ENCODE assay signal across 9 mouse cellular contexts in genomic region chr10:66966391-66967109, GRCm38 (mm10).
DNase-seq lines count a peak whose midpoint lies in the region; ATAC-seq lines count a peak whose summit lies in the region.
"Had no signal": no experiment of that assay in that cellular context is flagged by ENCODE, and none has a peak within 500 bp of the region (broad histone marks: within the 10 kb centered on the region; RNA-seq: fewer than 3 reads in every experiment).

No protein-coding gene starts in this region.

- 0 out of 2 replicates have a peak overlapping the region, but pooled peaks have one; percentile 9 for H3K27ac ChIP-seq in forebrain, embryonic 10.5 days
- H3K27ac ChIP-seq in forebrain, embryonic 11.5 days (ENCODE audit: low read depth, low read length): no peak overlapping the region

- H3K9me3 ChIP-seq in forebrain, embryonic 10.5 days: no peaks in the 10 kb centered on the region; the same call in 1 of the 2 replicates
- no peaks in the 10 kb centered on the region for H3K9me3 ChIP-seq in forebrain, embryonic 11.5 days (ENCODE audit: control insufficient read depth, low read length)

- ATAC-seq in forebrain, embryonic 11.5 days (replicated peaks; ENCODE audit: low FRiP score): no peak
- ATAC-seq in inflammation-experienced regulatory T-cells, adult 6 months: no peak

- no peaks in the 10 kb centered on the region for H3K27me3 ChIP-seq in forebrain, embryonic 10.5 days (ENCODE audit: poor library complexity, severe bottlenecking)
- H3K27me3 ChIP-seq in forebrain, embryonic 11.5 days (ENCODE audit: control insufficient read depth, insufficient read depth, low read length): no peaks in the 10 kb centered on the region

- H3K36me3 ChIP-seq in forebrain, embryonic 10.5 days (replicated peaks): no peaks in the 10 kb centered on the region
- H3K36me3 ChIP-seq in forebrain, embryonic 11.5 days (ENCODE audit: control insufficient read depth, insufficient read depth, low read length): no peaks in the 10 kb centered on the region

- no peak overlapping the region for H3K9ac ChIP-seq in forebrain, embryonic 11.5 days (ENCODE audit: low read length)

- WGBS in forebrain, embryonic 10.5 days: 81% methylated on average over 9 of the region's 9 CpGs
- WGBS in forebrain, embryonic 11.5 days: 86% methylated on average over 9 of the region's 9 CpGs

- H3K4me2 ChIP-seq in forebrain, embryonic 11.5 days (ENCODE audit: low read depth, low read length, severe bottlenecking): no peak overlapping the region

- peaks cover 20% of the 10 kb centered on the region for H3K4me1 ChIP-seq in forebrain, embryonic 10.5 days
- H3K4me1 ChIP-seq in forebrain, embryonic 11.5 days (replicated peaks; ENCODE audit: control insufficient read depth, insufficient read depth, low read length): no peaks in the 10 kb centered on the region

- no peak for DNase-seq in forebrain, embryonic 10.5 days (ENCODE audit: extremely low spot score, low spot score)
- DNase-seq in forebrain, embryonic 11.5 days (ENCODE audit: low spot score): no peak
- peak; percentile 55 for DNase-seq in ovary, postnatal 14 days (ENCODE audit: low spot score)
- DNase-seq in ovary, postnatal 36 days (ENCODE audit: low spot score): no peak
- DNase-seq in kidney, postnatal 4 days: peak; percentile 72 to 82
- DNase-seq in testis, postnatal 10 days (ENCODE audit: low spot score): peak; percentile 70
- no peak for DNase-seq in thymus, postnatal 25 days
- DNase-seq: liver had no signal

- H3K4me3 ChIP-seq in forebrain, embryonic 10.5 days: no peak overlapping the region
- H3K4me3 ChIP-seq in forebrain, embryonic 11.5 days (ENCODE audit: low read depth, low read length): no peak overlapping the region

Comparison
In these comparisons a context has a peak if more than half of its experiments do, and no peak if none do; other contexts are left out.
1. DNase-seq: peak in ovary, postnatal 14 days (single experiment), kidney, postnatal 4 days (2 of 2) and testis, postnatal 10 days (single experiment); none in forebrain, embryonic 10.5 days (single experiment), forebrain, embryonic 11.5 days (single experiment), ovary, postnatal 36 days (single experiment) and thymus, postnatal 25 days (single experiment).